Mouse (Mus musculus) erythroblast, embryonic 14.5 days (primary cell): ENCODE results near the gene Tardbp.

Experiments used
- GATA1 ChIP-seq: IDR thresholded peaks from 2 replicates; pipeline ENCODE4 v1.6.1; 2012; ENCODE audit warnings: low read length, inconsistent platforms, mixed read lengths
- TAL1 ChIP-seq: IDR thresholded peaks from 3 replicates; pipeline ENCODE4 v1.6.1; 2012; ENCODE audit warnings: low read length, inconsistent platforms, mixed read lengths

GRCm38 (mm10) chr4:148656691-148657258, 30.0 kb upstream of the Tardbp start:
- TF ChIP-seq TAL1 (no peak), GATA1 (no peak)
